Mouse (Mus musculus): ENCODE results near the gene Cry2. TPM values are rescaled to one million over a fixed set of nuclear protein-coding genes. Genes with fewer than 3 reads are reported as not detected.
A peak's percentile ranks its signal among the peaks of the same experiment; 100 is the strongest.

Gene Cry2
- total RNA-seq, 2 experiments from 2014 or later, result 22.7 to 27.3 TPM

GRCm38 (mm10) chr2:92375788-92376187 is 58.1 kb downstream of the Cry2 start:
- intact Hi-C loops (cut with DNase I; ENCODE audit: low total_unique reads), result no loop called here
- no peak for DNase-seq

GRCm38 (mm10) chr2:92375099-92375623 is 58.7 kb downstream of the Cry2 start:
- peak; percentile 96 for DNase-seq
- intact Hi-C loops (cut with DNase I; ENCODE audit: low total_unique reads), result no loop called here

GRCm38 (mm10) chr2:92374514-92374913 is 59.3 kb downstream of the Cry2 start, which contains the start of the genes Pex16 and Large2:
Gene Pex16, plus strand, starts transcription at chr2:92374676.
Gene Large2, minus strand, starts transcription at chr2:92374869.
- intact Hi-C loops (cut with DNase I; ENCODE audit: low total_unique reads), result loop anchor here (5.0 kb wide), 1 partner anchor 63 kb away; no protein-coding TSS in a partner anchor
- DNase-seq, result no peak

- intact Hi-C loops (cut with DNase I; ENCODE audit: low total_unique reads), result loop anchor here (5.0 kb wide), 1 partner anchor 64 kb away; no protein-coding TSS in a partner anchor
- no peak for DNase-seq
Measured at GRCm38 (mm10) chr2:92373437-92373813, 60.4 kb downstream of the Cry2 start.

GRCm38 (mm10) chr2:92372767-92373436 is 60.9 kb downstream of the Cry2 start:
- DNase-seq, result no peak
- intact Hi-C loops (cut with DNase I; ENCODE audit: low total_unique reads), result loop anchor here (5.0 kb wide), 1 partner anchor 64 kb away; no protein-coding TSS in a partner anchor

- intact Hi-C loops (cut with DNase I; ENCODE audit: low total_unique reads), result loop anchor here (5.0 kb wide), 1 partner anchor 65 kb away; no protein-coding TSS in a partner anchor
- no peak for DNase-seq
Measured at GRCm38 (mm10) chr2:92371971-92372690, 61.7 kb downstream of the Cry2 start.

- no peak for DNase-seq
- intact Hi-C loops (cut with DNase I; ENCODE audit: low total_unique reads), result loop anchor here (5.0 kb wide), 1 partner anchor 66 kb away; no protein-coding TSS in a partner anchor
Measured at GRCm38 (mm10) chr2:92370821-92371805, 62.7 kb downstream of the Cry2 start.

GRCm38 (mm10) chr2:92370375-92370774 is 63.5 kb downstream of the Cry2 start:
- intact Hi-C loops (cut with DNase I; ENCODE audit: low total_unique reads), result loop anchor here (5.0 kb wide), 1 partner anchor 67 kb away; no protein-coding TSS in a partner anchor
- DNase-seq, result no peak

GRCm38 (mm10) chr2:92367383-92368029 is 66.3 kb downstream of the Cry2 start:
- intact Hi-C loops (cut with DNase I; ENCODE audit: low total_unique reads), result no loop called here
- DNase-seq, result no peak

- no peak for DNase-seq
- intact Hi-C loops (cut with DNase I; ENCODE audit: low total_unique reads), result no loop called here
Measured at GRCm38 (mm10) chr2:92365568-92365967, 68.3 kb downstream of the Cry2 start.

GRCm38 (mm10) chr2:92364086-92364485 is 69.8 kb downstream of the Cry2 start:
- DNase-seq, result peak; percentile 2
- intact Hi-C loops (cut with DNase I; ENCODE audit: low total_unique reads), result no loop called here

GRCm38 (mm10) chr2:92362571-92363228 is 71.1 kb downstream of the Cry2 start:
- no peak for DNase-seq
- intact Hi-C loops (cut with DNase I; ENCODE audit: low total_unique reads), result no loop called here

- no peak for DNase-seq
- intact Hi-C loops (cut with DNase I; ENCODE audit: low total_unique reads), result no loop called here
Measured at GRCm38 (mm10) chr2:92361795-92362194, 72.0 kb downstream of the Cry2 start.

GRCm38 (mm10) chr2:92360893-92361292 is 73.0 kb downstream of the Cry2 start:
- DNase-seq, result no peak
- intact Hi-C loops (cut with DNase I; ENCODE audit: low total_unique reads), result no loop called here

- intact Hi-C loops (cut with DNase I; ENCODE audit: low total_unique reads), result no loop called here
- DNase-seq, result no peak
Measured at GRCm38 (mm10) chr2:92360186-92360823, 73.5 kb downstream of the Cry2 start.

- no peak for DNase-seq
Measured at GRCm38 (mm10) chr2:92359301-92359700, 74.5 kb downstream of the Cry2 start.

GRCm38 (mm10) chr2:92354224-92354623 is 79.6 kb downstream of the Cry2 start:
- intact Hi-C loops (cut with DNase I; ENCODE audit: low total_unique reads), result no loop called here

More at GRCm38 (mm10) chr2:92359301-92359700, 74.5 kb downstream of the Cry2 start:
- intact Hi-C loops (cut with DNase I; ENCODE audit: low total_unique reads), result no loop called here

More at GRCm38 (mm10) chr2:92354224-92354623, 79.6 kb downstream of the Cry2 start:
- DNase-seq, result no peak
